ENCODE assay signal across 8 mouse cellular contexts in the genomic region with DNA sequence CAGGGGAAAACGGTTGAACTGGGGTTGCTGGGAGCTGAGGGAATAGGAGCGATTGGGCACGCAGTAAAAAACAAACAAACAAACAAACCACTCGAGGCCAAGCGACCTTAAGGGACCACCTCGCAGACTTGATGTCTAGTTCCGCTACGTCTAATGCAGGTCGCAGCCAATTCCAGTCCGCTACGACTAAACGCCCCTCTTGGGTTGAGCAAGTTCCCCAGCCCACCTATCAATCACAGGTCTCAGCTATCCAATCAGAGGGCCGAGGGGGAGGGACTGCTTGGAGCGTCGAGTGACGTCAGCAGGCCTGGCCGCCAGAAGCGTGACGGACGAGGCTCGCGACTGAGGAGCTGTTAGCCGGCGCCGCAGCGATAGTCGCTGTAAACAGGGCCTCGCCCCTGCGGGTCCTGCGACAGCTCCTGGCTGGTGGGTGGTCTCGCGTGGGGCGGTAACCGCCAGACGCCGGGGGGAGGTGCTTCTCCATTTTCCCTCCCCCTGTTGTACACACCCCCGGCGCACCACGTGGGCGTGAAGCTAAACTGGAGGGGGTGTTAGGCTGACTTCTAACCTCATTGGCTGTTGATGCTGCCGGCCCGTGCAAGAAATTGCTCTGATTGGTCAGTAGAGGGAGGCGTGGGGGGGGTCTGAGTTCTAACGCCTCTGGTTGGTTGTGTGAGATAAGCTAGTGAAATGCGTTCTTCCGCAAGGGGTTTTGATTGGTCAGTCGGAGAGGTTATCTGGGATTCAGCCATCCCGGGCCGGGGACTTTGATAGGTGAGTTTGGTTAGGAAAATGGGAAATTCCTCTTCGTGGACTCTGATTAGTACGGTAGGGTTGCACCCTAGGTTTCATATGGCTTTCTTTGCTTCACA. TPM values are rescaled to one million over a fixed set of nuclear protein-coding genes. Genes with fewer than 3 reads are reported as not detected.
DNase-seq lines count a peak whose midpoint lies in the region; ATAC-seq lines count a peak whose summit lies in the region.

A gene (minus strand): TSS at position 205 of the 872 bp plus-strand sequence.

- WGBS in hindbrain, embryonic 14.5 days, result under 1% methylated on average over 51 of the region's 51 CpGs

- no peaks in the 10 kb centered on the region for H3K9me3 ChIP-seq in hindbrain, embryonic 14.5 days (ENCODE audit: control insufficient read depth, low read length)

- H3K9ac ChIP-seq in hindbrain, embryonic 14.5 days, result peak within 1 kb of the TSS; percentile 76

- peaks cover 15% of the 10 kb centered on the region for H3K4me1 ChIP-seq in hindbrain, embryonic 14.5 days (replicated peaks; ENCODE audit: control insufficient read depth, insufficient read depth, low read length)

- peak within 1 kb of the TSS; percentile 50 for H3K4me3 ChIP-seq in hindbrain, embryonic 14.5 days (replicated peaks; ENCODE audit: low read length)

- peaks cover 31% of the 10 kb centered on the region for H3K36me3 ChIP-seq in hindbrain, embryonic 14.5 days (replicated peaks; ENCODE audit: control insufficient read depth, insufficient read depth)

- peak within 1 kb of the TSS; percentile 84 for H3K4me2 ChIP-seq in hindbrain, embryonic 14.5 days (replicated peaks)

- peak; percentile 96 for ATAC-seq in hindbrain, embryonic 14.5 days (ENCODE audit: low FRiP score)

- peak; percentile 100 for DNase-seq in R1 (ENCODE audit: low read depth, low spot score)
- DNase-seq in cerebellum, postnatal 25 days, result peak; percentile 98 to 99
- peak; percentile 96 for DNase-seq in frontal cortex, postnatal 25 days (ENCODE audit: low spot score in 2 of 2)
- DNase-seq in hindbrain, embryonic 14.5 days (ENCODE audit: low spot score), result peak; percentile 98
- DNase-seq in layer of hippocampus, postnatal 36 days, result peak; percentile 98 to 99
- DNase-seq in lung, postnatal 36 days, result peak; percentile 100
- DNase-seq in retina, postnatal 1 day, result peak; percentile 100
- DNase-seq in urinary bladder, adult 18-20 months (ENCODE audit: low spot score in 2 of 2), result peak; percentile 95 to 97

- H3K27me3 ChIP-seq in hindbrain, embryonic 14.5 days (ENCODE audit: control insufficient read depth, insufficient read depth, low read length), result no peaks in the 10 kb centered on the region

- peak within 1 kb of the TSS; percentile 98 for H3K27ac ChIP-seq in hindbrain, embryonic 14.5 days

RNA-seq across cellular contexts. Expression of the gene that starts here (rescaled TPM):
- 1.4 TPM in 1 of 2 replicates, not detected in the other for polyA plus RNA-seq in hindbrain, embryonic 14.5 days (2014; fragmentation: Nextera tagmentation; extraction: Ambion mirVana)
- total RNA-seq in layer of hippocampus, postnatal 36 days (2021), result 1 to 10 TPM; 1.3 to 1.4 TPM

Comparison
In these comparisons a context has a peak if more than half of its experiments do, and no peak if none do; other contexts are left out.
1. Peak in every context shown above with its lines: DNase-seq, ATAC-seq, H3K4me3 ChIP-seq and H3K27ac ChIP-seq.